Mouse (Mus musculus) activated CD4-positive, CD25-positive, alpha-beta regulatory T cell, adult 4 months (primary cell): Measurements from ENCODE around the gene Gcfc2. TPM values are rescaled to one million over a fixed set of nuclear protein-coding genes. Genes with fewer than 3 reads are reported as not detected.
A peak's percentile ranks its signal among the peaks of the same experiment; 100 is the strongest.

ENCODE experiments used
- ATAC-seq: one replicate; pipeline ENCODE4 v1.8.0; 2017
- polyA plus RNA-seq, 2 experiments: library from polyadenylated mRNA; unstranded; fragments of 100-300 nt; shearing (Covaris generic); gene quantifications; one replicate each; pipeline ENCODE4 v1.2.1; 2017

The Gcfc2 gene
- polyA plus RNA-seq, 2 experiments from 2014 or later, result 4.5 to 11.6 TPM

- ATAC-seq, result no peak
Observed at GRCm38 (mm10) chr6:81979286-81979685, 55.8 kb downstream of the Gcfc2 start.

- no peak for ATAC-seq
Observed at GRCm38 (mm10) chr6:81986171-81986570, 62.7 kb downstream of the Gcfc2 start.

GRCm38 (mm10) chr6:81986599-81986998 is 63.1 kb downstream of the Gcfc2 start:
- no peak for ATAC-seq

- peak; percentile 66 for ATAC-seq
Observed at GRCm38 (mm10) chr6:81987010-81987409, 63.5 kb downstream of the Gcfc2 start.

- no peak for ATAC-seq
Observed at GRCm38 (mm10) chr6:81987580-81987979, 64.1 kb downstream of the Gcfc2 start.

- ATAC-seq, result no peak
Observed at GRCm38 (mm10) chr6:81988341-81988740, 64.9 kb downstream of the Gcfc2 start.

GRCm38 (mm10) chr6:81990049-81990810 is 66.8 kb downstream of the Gcfc2 start:
- ATAC-seq, result no peak

Other genes starting within 250 kb of the Gcfc2 start
- 10 to 100 TPM; 60.7 to 81.2 TPM for gene Mrpl19, start 42.3 kb downstream of the Gcfc2 start, polyA plus RNA-seq
- gene Eva1a, start 117.4 kb downstream of the Gcfc2 start, polyA plus RNA-seq, result not detected